Comparison of ENCODE assay signal across 8 mouse cellular contexts in genomic region chr14:22807726-22808594, GRCm38 (mm10).
A peak's percentile ranks its signal among the peaks of the same experiment; 100 is the strongest.
DNase-seq lines count a peak whose midpoint lies in the region; ATAC-seq and TF ChIP-seq lines count a peak whose summit lies in the region.

No protein-coding gene starts in this region.

- H3K9me3 ChIP-seq in ES-E14 (ENCODE audit: control insufficient read depth, insufficient read depth, low read depth, low read length): no peaks in the 10 kb centered on the region
- no peaks in the 10 kb centered on the region for H3K9me3 ChIP-seq in forebrain, embryonic 15.5 days
- no peaks in the 10 kb centered on the region for H3K9me3 ChIP-seq in liver, postnatal 0 days (ENCODE audit: low read length)
- H3K9me3 ChIP-seq in neural tube, embryonic 14.5 days (ENCODE audit: control insufficient read depth, low read length): no peaks in the 10 kb centered on the region

- peak; percentile 93 for ATAC-seq in forebrain, embryonic 15.5 days (replicated peaks)
- ATAC-seq in liver, postnatal 0 days: 0 out of 2 replicates have a peak, but pooled peaks have one; percentile 23
- peak; percentile 91 for ATAC-seq in neural tube, embryonic 14.5 days (ENCODE audit: low read depth)

- peak; percentile 15 for DNase-seq in ES-E14 (ENCODE audit: low read depth, low spot score)
- DNase-seq in brain, embryonic 14.5 days (ENCODE audit: low read depth): peak; percentile 94
- peak; percentile 67 for DNase-seq in heart, postnatal 4 days
- DNase-seq in layer of hippocampus, adult 8-10 months (ENCODE audit: low spot score in 2 of 2): peak; percentile 23 to 64
- peak; percentile 54 for DNase-seq in liver, postnatal 0 days
- DNase-seq in urinary bladder, postnatal 14 days (ENCODE audit: low spot score): peak; percentile 71

- 1% methylated on average over 20 of the region's 20 CpGs for WGBS in forebrain, embryonic 15.5 days
- 4% methylated on average over 20 of the region's 20 CpGs for WGBS in liver, postnatal 0 days (ENCODE audit: insufficient replicate concordance)
- under 1% methylated on average over 20 of the region's 20 CpGs for WGBS in neural tube, embryonic 14.5 days

- no peaks in the 10 kb centered on the region for H3K36me3 ChIP-seq in ES-E14 (ENCODE audit: control insufficient read depth, insufficient read depth, low read length, poor library complexity, severe bottlenecking)
- H3K36me3 ChIP-seq in forebrain, embryonic 15.5 days: no peaks in the 10 kb centered on the region
- H3K36me3 ChIP-seq in liver, postnatal 0 days (replicated peaks; ENCODE audit: insufficient read depth, low read length): no peaks in the 10 kb centered on the region
- H3K36me3 ChIP-seq in neural tube, embryonic 14.5 days (ENCODE audit: control insufficient read depth, insufficient read depth, low read length): no peaks in the 10 kb centered on the region

- peak overlapping the region; percentile 45 for H3K4me2 ChIP-seq in forebrain, embryonic 15.5 days (replicated peaks)
- H3K4me2 ChIP-seq in liver, postnatal 0 days (ENCODE audit: low read depth, low read length): peak overlapping the region; percentile 49; the same call in 1 of the 2 replicates
- peak overlapping the region; percentile 47 for H3K4me2 ChIP-seq in neural tube, embryonic 14.5 days (ENCODE audit: low read depth, low read length)

- TF ChIP-seq EP300 in liver, postnatal 0 days (IDR thresholded peaks at IDR 0.05; ENCODE audit: low read depth): no peak

- in situ Hi-C loops in ES-E14 (cut with MboI; ENCODE audit: low sequenced_read_pairs in 2 of 2, unreplicated experiment in 2 of 2): loop anchor here in 1 of 2 experiments (25.0 kb wide), 1 partner anchor 821 kb away; the partner anchor contains the start of gene Zfp503

- H3K27me3 ChIP-seq in forebrain, embryonic 15.5 days: peaks cover 20% of the 10 kb centered on the region
- no peaks in the 10 kb centered on the region for H3K27me3 ChIP-seq in liver, postnatal 0 days (ENCODE audit: insufficient read depth, low read length)
- H3K27me3 ChIP-seq in neural tube, embryonic 14.5 days (ENCODE audit: control insufficient read depth, insufficient read depth, low read length): no peaks in the 10 kb centered on the region

- TF ChIP-seq CTCF in brain, embryonic 14.5 days (IDR thresholded peaks at IDR 0.05; ENCODE audit: borderline replicate concordance, extremely low read depth, insufficient read depth, insufficient read length): peak; percentile 87
- peak; percentile 71 for TF ChIP-seq CTCF in liver, postnatal 0 days (IDR thresholded peaks at IDR 0.05; ENCODE audit: low read depth)

- peaks cover 0 to 4% of the 10 kb centered on the region in 2 experiments; a peak in 1 of 4 replicates for H3K4me1 ChIP-seq in ES-E14 (ENCODE audit: control insufficient read depth in 2 of 2, insufficient read depth in 2 of 2, low read length in 2 of 2, poor library complexity in 1 of 2)
- H3K4me1 ChIP-seq in forebrain, embryonic 15.5 days: peaks cover 9% of the 10 kb centered on the region
- H3K4me1 ChIP-seq in liver, postnatal 0 days (ENCODE audit: insufficient read depth): 0 out of 2 replicates have a peak, but pooled peaks cover 2% of the 10 kb centered on the region
- H3K4me1 ChIP-seq in neural tube, embryonic 14.5 days (ENCODE audit: control insufficient read depth, insufficient read depth, low read length): peaks cover 15% of the 10 kb centered on the region

- TF ChIP-seq POLR2A in brain, embryonic 14.5 days (IDR thresholded peaks at IDR 0.05; ENCODE audit: borderline replicate concordance, extremely low read depth, insufficient read depth, insufficient read length, poor library complexity, severe bottlenecking): no peak

- no peak overlapping the region for H3K27ac ChIP-seq in ES-E14 (ENCODE audit: insufficient read depth, low read depth, low read length, poor library complexity, severe bottlenecking)
- H3K27ac ChIP-seq in forebrain, embryonic 15.5 days (replicated peaks): no peak overlapping the region
- H3K27ac ChIP-seq in liver, postnatal 0 days (ENCODE audit: low read depth): no peak overlapping the region
- H3K27ac ChIP-seq in neural tube, embryonic 14.5 days (ENCODE audit: low read depth, low read length): no peak overlapping the region

- H3K9ac ChIP-seq in ES-E14 (ENCODE audit: insufficient read depth, low read depth, low read length, poor library complexity, severe bottlenecking): no peak overlapping the region
- H3K9ac ChIP-seq in forebrain, embryonic 15.5 days (replicated peaks): peak overlapping the region; percentile 37; the same call in 1 of the 2 replicates
- no peak overlapping the region for H3K9ac ChIP-seq in liver, postnatal 0 days (replicated peaks)
- H3K9ac ChIP-seq in neural tube, embryonic 14.5 days (replicated peaks; ENCODE audit: low read depth, low read length): no peak overlapping the region

- H3K4me3 ChIP-seq in ES-E14 (ENCODE audit: insufficient read depth in 1 of 2, low read depth in 1 of 2, low read length in 2 of 2, poor library complexity in 1 of 2, severe bottlenecking in 1 of 2): no peak overlapping the region
- H3K4me3 ChIP-seq in forebrain, embryonic 15.5 days: peak overlapping the region; percentile 24
- H3K4me3 ChIP-seq in liver, postnatal 0 days (ENCODE audit: low read depth, low read length): no peak overlapping the region
- no peak overlapping the region for H3K4me3 ChIP-seq in neural tube, embryonic 14.5 days (ENCODE audit: low read depth, low read length)

TF ChIP-seq in ES-E14, 5 proteins besides CTCF, POLR2A, EP300 and RAD21:
- TF ChIP-seq MAFK (IDR thresholded peaks at IDR 0.05; ENCODE audit: insufficient read depth, low read depth, low read length): no peak
- peak; percentile 59; the same call in 1 of the 2 replicates for TF ChIP-seq ZC3H11A (IDR thresholded peaks at IDR 0.05; ENCODE audit: borderline replicate concordance, low read depth, low read length)
- TF ChIP-seq ZNF384 (IDR thresholded peaks at IDR 0.05; ENCODE audit: low read depth, low read length): no peak

Comparison
In these comparisons a context has a peak if more than half of its experiments do, and no peak if none do; other contexts are left out.
1. DNase-seq: peak in every context shown above with its lines; median percentile 94 in brain, embryonic 14.5 days; 71 in urinary bladder, postnatal 14 days; 67 in heart, postnatal 4 days; 54 in liver, postnatal 0 days; 44 in layer of hippocampus, adult 8-10 months; 15 in ES-E14.
2. ATAC-seq: peak in every context shown above with its lines; median percentile 93 in forebrain, embryonic 15.5 days; 91 in neural tube, embryonic 14.5 days; 23 in liver, postnatal 0 days.